Mouse (Mus musculus) cortical plate, adult 2 months (tissue): ENCODE measurements at regions not wholly inside any gene's neighbourhood (a gene's known extent, or its start where the extent isn't known, plus 50 kb on each side); places are given as distances from the start of the nearest gene placed in this dataset.

Experiments used
- CTCF ChIP-seq: fragments of 200-500 bp; IDR thresholded peaks from 2 replicates; pipeline ENCODE4 v1.5.1; 2011; ENCODE audit warnings: mild to moderate bottlenecking, control low read depth, low read length; ENCODE audit not compliant: insufficient read depth; ENCODE audit errors: extremely low read depth
- POLR2A ChIP-seq: fragments of 200-500 bp; IDR thresholded peaks from 2 replicates; pipeline ENCODE4 v1.6.1; 2011; ENCODE audit warnings: mild to moderate bottlenecking, low read length, control low read depth; ENCODE audit not compliant: insufficient read depth; ENCODE audit errors: extremely low read depth

GRCm38 (mm10) chr9:50142756-50143155, 202.0 kb downstream of the Rpl10-ps3 start:
- TF ChIP-seq CTCF (no peak), POLR2A (no peak)
